Mouse (Mus musculus): ENCODE measurements around the gene Pck2. TPM values are rescaled to one million over a fixed set of nuclear protein-coding genes. Genes with fewer than 3 reads are reported as not detected.

Pck2 gene
- polyA plus RNA-seq, 1 experiment from 2014 or later: 26.9 TPM

GRCm38 (mm10) chr14:55563249-55563648 lies 23.2 kb downstream of the Pck2 start:
- WGBS: 93% methylated on average over 11 of the region's 11 CpGs
- no peak for DNase-seq (ENCODE audit: low spot score)
- no peaks in the 10 kb centered on the region for H3K27me3 ChIP-seq (ENCODE audit: low read depth, poor library complexity, severe bottlenecking)
- H3K36me3 ChIP-seq: peaks cover 55% of the 10 kb centered on the region
- no peaks in the 10 kb centered on the region for H3K9me3 ChIP-seq (replicated peaks)
- no peak overlapping the region for H3K27ac ChIP-seq
- peaks cover 12% of the 10 kb centered on the region for H3K4me1 ChIP-seq
- H3K4me3 ChIP-seq: no peak overlapping the region

- Histone ChIP-seq H3K4me1 (peaks cover 12% of the 10 kb centered on the region), H3K27me3 (ENCODE audit: low read depth, poor library complexity, severe bottlenecking) (no peaks in the 10 kb centered on the region), H3K36me3 (peaks cover 78% of the 10 kb centered on the region), H3K9me3 (replicated peaks) (no peaks in the 10 kb centered on the region), H3K27ac (no peak overlapping the region), H3K4me3 (no peak overlapping the region)
- WGBS: 86% methylated on average over 3 of the region's 3 CpGs
- no peak for DNase-seq (ENCODE audit: low spot score)
Observed at GRCm38 (mm10) chr14:55565748-55566147, 25.7 kb downstream of the Pck2 start.

- Histone ChIP-seq H3K27me3 (ENCODE audit: low read depth, poor library complexity, severe bottlenecking) (no peaks in the 10 kb centered on the region), H3K4me3 (no peak overlapping the region), H3K4me1 (no peaks in the 10 kb centered on the region), H3K9me3 (replicated peaks) (no peaks in the 10 kb centered on the region), H3K36me3 (peaks cover 77% of the 10 kb centered on the region), H3K27ac (no peak overlapping the region)
- 90% methylated on average over 3 of the region's 3 CpGs for WGBS
- no peak for DNase-seq (ENCODE audit: low spot score)
Observed at GRCm38 (mm10) chr14:55567496-55567895, 27.4 kb downstream of the Pck2 start.

- H3K4me3 ChIP-seq: no peak overlapping the region
- no peaks in the 10 kb centered on the region for H3K9me3 ChIP-seq (replicated peaks)
- no peak overlapping the region for H3K27ac ChIP-seq
- 90% methylated on average over 2 of the region's 2 CpGs for WGBS
- H3K27me3 ChIP-seq (ENCODE audit: low read depth, poor library complexity, severe bottlenecking): no peaks in the 10 kb centered on the region
- DNase-seq (ENCODE audit: low spot score): no peak
- peaks cover 50% of the 10 kb centered on the region for H3K36me3 ChIP-seq
- peaks cover 5% of the 10 kb centered on the region for H3K4me1 ChIP-seq
Observed at GRCm38 (mm10) chr14:55570588-55570987, 30.5 kb downstream of the Pck2 start.

GRCm38 (mm10) chr14:55571760-55572159 lies 31.7 kb downstream of the Pck2 start:
- no peaks in the 10 kb centered on the region for H3K9me3 ChIP-seq (replicated peaks)
- no peak for DNase-seq (ENCODE audit: low spot score)
- H3K4me1 ChIP-seq: peaks cover 14% of the 10 kb centered on the region
- no peak overlapping the region for H3K4me3 ChIP-seq
- peaks cover 38% of the 10 kb centered on the region for H3K36me3 ChIP-seq
- H3K27ac ChIP-seq: no peak overlapping the region
- no peaks in the 10 kb centered on the region for H3K27me3 ChIP-seq (ENCODE audit: low read depth, poor library complexity, severe bottlenecking)

- H3K4me3 ChIP-seq: no peak within 1 kb of the TSS
- H3K27ac ChIP-seq: peak within 1 kb of the TSS; percentile 66
- no peak for DNase-seq (ENCODE audit: low spot score)
- no peaks in the 10 kb centered on the region for H3K27me3 ChIP-seq (ENCODE audit: low read depth, poor library complexity, severe bottlenecking)
- H3K4me1 ChIP-seq: peaks cover 33% of the 10 kb centered on the region
- no peaks in the 10 kb centered on the region for H3K9me3 ChIP-seq (replicated peaks)
- peaks cover 10% of the 10 kb centered on the region for H3K36me3 ChIP-seq
- 70% methylated on average over 8 of the region's 8 CpGs for WGBS
Observed at GRCm38 (mm10) chr14:55575302-55575701, 35.2 kb downstream of the Pck2 start, which contains the start of gene Fitm1. Gene Fitm1 (plus strand): TSS chr14:55575617.

- H3K36me3 ChIP-seq: peaks cover 11% of the 10 kb centered on the region
- no peak overlapping the region for H3K4me3 ChIP-seq
- peaks cover 33% of the 10 kb centered on the region for H3K4me1 ChIP-seq
- 72% methylated on average over 13 of the region's 13 CpGs for WGBS
- DNase-seq (ENCODE audit: low spot score): no peak
- peak overlapping the region; percentile 66 for H3K27ac ChIP-seq
- H3K9me3 ChIP-seq (replicated peaks): no peaks in the 10 kb centered on the region
- H3K27me3 ChIP-seq (ENCODE audit: low read depth, poor library complexity, severe bottlenecking): no peaks in the 10 kb centered on the region
Observed at GRCm38 (mm10) chr14:55575711-55576110, 35.6 kb downstream of the Pck2 start.

GRCm38 (mm10) chr14:55576376-55576775 lies 36.3 kb downstream of the Pck2 start:
- no peak overlapping the region for H3K4me3 ChIP-seq
- H3K9me3 ChIP-seq (replicated peaks): no peaks in the 10 kb centered on the region
- H3K27ac ChIP-seq: peak overlapping the region; percentile 44; the same call in 1 of the 2 replicates
- no peak for DNase-seq (ENCODE audit: low spot score)
- no peaks in the 10 kb centered on the region for H3K27me3 ChIP-seq (ENCODE audit: low read depth, poor library complexity, severe bottlenecking)
- H3K36me3 ChIP-seq: peaks cover 17% of the 10 kb centered on the region
- H3K4me1 ChIP-seq: peaks cover 33% of the 10 kb centered on the region
- 83% methylated on average over 16 of the region's 16 CpGs for WGBS

GRCm38 (mm10) chr14:55577871-55578667 lies 38.0 kb downstream of the Pck2 start, which contains the start of gene Psme1:
Gene Psme1 (plus strand): TSS chr14:55578123.
- Histone ChIP-seq H3K27ac (peak within 1 kb of the TSS; percentile 94), H3K4me1 (peaks cover 33% of the 10 kb centered on the region), H3K36me3 (peaks cover 26% of the 10 kb centered on the region), H3K4me3 (peak within 1 kb of the TSS; percentile 83), H3K9me3 (replicated peaks) (no peaks in the 10 kb centered on the region), H3K27me3 (ENCODE audit: low read depth, poor library complexity, severe bottlenecking) (no peaks in the 10 kb centered on the region)
- DNase-seq (ENCODE audit: low spot score): peak; percentile 86
- 2% methylated on average over 30 of the region's 32 CpGs for WGBS

GRCm38 (mm10) chr14:55578668-55579269 lies 38.7 kb downstream of the Pck2 start:
- DNase-seq (ENCODE audit: low spot score): no peak
- Histone ChIP-seq H3K27ac (peak overlapping the region; percentile 94), H3K9me3 (replicated peaks) (no peaks in the 10 kb centered on the region), H3K36me3 (peaks cover 26% of the 10 kb centered on the region), H3K4me1 (peaks cover 33% of the 10 kb centered on the region), H3K27me3 (ENCODE audit: low read depth, poor library complexity, severe bottlenecking) (0 out of 2 replicates have a peak, but pooled peaks cover 3% of the 10 kb centered on the region), H3K4me3 (peak overlapping the region; percentile 83)
- WGBS: 32% methylated on average over 6 of the region's 6 CpGs

GRCm38 (mm10) chr14:55579511-55580496 lies 39.7 kb downstream of the Pck2 start:
- Histone ChIP-seq H3K27me3 (ENCODE audit: low read depth, poor library complexity, severe bottlenecking) (peaks cover 14% of the 10 kb centered on the region; the same call in 1 of the 2 replicates), H3K9me3 (replicated peaks) (no peaks in the 10 kb centered on the region), H3K4me1 (peaks cover 39% of the 10 kb centered on the region), H3K4me3 (no peak overlapping the region; the same call in 1 of the 2 replicates), H3K27ac (no peak overlapping the region), H3K36me3 (peaks cover 26% of the 10 kb centered on the region)
- DNase-seq (ENCODE audit: low spot score): no peak
- 84% methylated on average over 23 of the region's 23 CpGs for WGBS

- no peak for DNase-seq (ENCODE audit: low spot score)
- peaks cover 26% of the 10 kb centered on the region for H3K36me3 ChIP-seq
- H3K4me1 ChIP-seq: peaks cover 41% of the 10 kb centered on the region
- 95% methylated on average over 16 of the region's 16 CpGs for WGBS
- H3K9me3 ChIP-seq (replicated peaks): no peaks in the 10 kb centered on the region
- H3K27ac ChIP-seq: no peak overlapping the region
- no peak overlapping the region for H3K4me3 ChIP-seq
- H3K27me3 ChIP-seq (ENCODE audit: low read depth, poor library complexity, severe bottlenecking): peaks cover 15% of the 10 kb centered on the region; the same call in 1 of the 2 replicates
Observed at GRCm38 (mm10) chr14:55580731-55581130, 40.7 kb downstream of the Pck2 start.

All from limb, embryonic 10.5 days (tissue).